Mouse (Mus musculus) erythroblast, embryonic 14.5 days (primary cell): ENCODE results near the gene Adamtsl3. TPM values are rescaled to one million over a fixed set of nuclear protein-coding genes. Genes with fewer than 3 reads are reported as not detected.
A peak's percentile ranks its signal among the peaks of the same experiment; 100 is the strongest.

Experiments used
- H3K27me3 ChIP-seq: 2 replicates; pipeline ENCODE4 v1.6.1; 2012; ENCODE audit warnings: inconsistent platforms; ENCODE audit not compliant: control insufficient read depth
- H3K36me3 ChIP-seq: 2 replicates; pipeline ENCODE4 v1.6.1; 2012; ENCODE audit warnings: mild to moderate bottlenecking, inconsistent platforms; ENCODE audit not compliant: control insufficient read depth
- H3K4me1 ChIP-seq: 2 replicates; pipeline ENCODE4 v1.6.1; 2012; ENCODE audit warnings: inconsistent platforms; ENCODE audit not compliant: control insufficient read depth
- H3K4me3 ChIP-seq: replicated peaks from 2 replicates; pipeline ENCODE3; 2012; ENCODE audit warnings: moderate library complexity, mild to moderate bottlenecking, inconsistent platforms
- H3K9me3 ChIP-seq: 2 replicates; pipeline ENCODE4 v1.6.1; 2012; ENCODE audit warnings: low read length, inconsistent platforms, mixed read lengths; ENCODE audit not compliant: control insufficient read depth
- GATA1 ChIP-seq: IDR thresholded peaks from 2 replicates; pipeline ENCODE4 v1.6.1; 2012; ENCODE audit warnings: low read length, inconsistent platforms, mixed read lengths
- TAL1 ChIP-seq: IDR thresholded peaks from 3 replicates; pipeline ENCODE4 v1.6.1; 2012; ENCODE audit warnings: low read length, inconsistent platforms, mixed read lengths
- polyA plus RNA-seq: library from polyadenylated mRNA; stranded (reverse); fragments of >175 nt; gene quantifications from 2 replicates; pipeline ENCODE4 v1.2.3, GENCODE M21; 2012

Adamtsl3 gene
- polyA plus RNA-seq, 1 experiment = not detected

DNA sequence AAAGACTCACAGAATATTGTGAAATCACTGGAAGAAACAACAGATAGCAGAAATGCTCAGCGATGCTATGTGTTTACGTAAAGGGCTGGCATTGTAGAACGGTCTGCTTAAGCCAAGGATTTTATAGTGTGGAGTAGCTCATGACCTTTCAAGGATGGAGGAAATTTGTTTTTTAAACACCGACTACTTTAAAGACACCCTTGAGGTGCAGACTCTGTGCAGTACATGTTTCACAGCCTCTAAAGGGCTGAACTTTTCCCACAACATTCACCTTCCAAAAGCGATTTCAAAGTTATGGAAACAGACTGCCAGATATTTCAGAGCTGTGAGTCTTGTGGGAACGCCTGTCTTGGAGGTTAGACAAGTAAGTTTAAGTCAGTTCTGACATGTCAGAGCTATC is 255.4 kb downstream of the Adamtsl3 start:
- no peaks in the 10 kb centered on the region for H3K27me3 ChIP-seq
- no peaks in the 10 kb centered on the region for H3K9me3 ChIP-seq
- no peak for TF ChIP-seq GATA1
- TF ChIP-seq TAL1 = no peak
- no peak overlapping the region for H3K4me3 ChIP-seq
- no peaks in the 10 kb centered on the region for H3K4me1 ChIP-seq
- H3K36me3 ChIP-seq = no peaks in the 10 kb centered on the region

GRCm38 (mm10) chr7:82602008-82602407 is 266.5 kb downstream of the Adamtsl3 start:
- Histone ChIP-seq H3K27me3 (no peaks in the 10 kb centered on the region), H3K4me3 (no peak overlapping the region), H3K4me1 (no peaks in the 10 kb centered on the region), H3K9me3 (no peaks in the 10 kb centered on the region), H3K36me3 (no peaks in the 10 kb centered on the region)
- TF ChIP-seq GATA1 = no peak
- TF ChIP-seq TAL1 = no peak

GRCm38 (mm10) chr7:82605425-82605824 is 269.9 kb downstream of the Adamtsl3 start:
- Histone ChIP-seq H3K4me3 (no peak overlapping the region), H3K27me3 (no peaks in the 10 kb centered on the region), H3K4me1 (no peaks in the 10 kb centered on the region), H3K9me3 (no peaks in the 10 kb centered on the region), H3K36me3 (no peaks in the 10 kb centered on the region)
- TF ChIP-seq GATA1 = no peak
- TF ChIP-seq TAL1 = no peak

- TF ChIP-seq TAL1 (no peak), GATA1 (no peak)
- no peaks in the 10 kb centered on the region for H3K4me1 ChIP-seq
- H3K27me3 ChIP-seq = no peaks in the 10 kb centered on the region
- no peaks in the 10 kb centered on the region for H3K9me3 ChIP-seq
- no peak overlapping the region for H3K4me3 ChIP-seq
- H3K36me3 ChIP-seq = no peaks in the 10 kb centered on the region
Observed at GRCm38 (mm10) chr7:82609629-82610028, 274.1 kb downstream of the Adamtsl3 start.

- no peaks in the 10 kb centered on the region for H3K9me3 ChIP-seq
- TF ChIP-seq TAL1 = no peak
- H3K4me1 ChIP-seq = no peaks in the 10 kb centered on the region
- H3K36me3 ChIP-seq = no peaks in the 10 kb centered on the region
- H3K27me3 ChIP-seq = no peaks in the 10 kb centered on the region
- H3K4me3 ChIP-seq = no peak overlapping the region
Observed at GRCm38 (mm10) chr7:82625342-82625741, 289.8 kb downstream of the Adamtsl3 start.

DNA sequence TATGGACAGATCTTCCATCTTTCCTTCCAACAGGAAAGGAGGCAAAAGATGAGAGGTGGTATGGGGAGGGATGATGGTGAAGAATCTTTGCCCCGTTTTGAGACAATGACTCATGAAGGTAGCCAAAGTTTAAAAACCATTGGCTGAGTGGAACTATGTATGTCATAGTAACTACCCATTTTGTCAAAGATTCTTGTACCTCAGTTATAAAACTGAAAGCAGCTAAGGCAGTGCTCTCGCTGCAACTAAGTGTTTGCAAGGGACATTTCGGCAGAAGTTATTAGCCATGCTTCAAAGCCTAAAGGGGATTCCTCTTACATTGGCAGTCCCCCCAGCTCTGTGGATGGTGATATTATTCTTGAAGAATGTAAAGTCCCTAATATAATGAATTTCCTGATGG is 311.7 kb downstream of the Adamtsl3 start:
- TF ChIP-seq GATA1 (no peak), TAL1 (no peak)
- no peaks in the 10 kb centered on the region for H3K27me3 ChIP-seq
- H3K9me3 ChIP-seq = no peaks in the 10 kb centered on the region
- H3K36me3 ChIP-seq = peaks cover 5% of the 10 kb centered on the region
- peaks cover 22% of the 10 kb centered on the region for H3K4me1 ChIP-seq
- H3K4me3 ChIP-seq = no peak overlapping the region

DNA sequence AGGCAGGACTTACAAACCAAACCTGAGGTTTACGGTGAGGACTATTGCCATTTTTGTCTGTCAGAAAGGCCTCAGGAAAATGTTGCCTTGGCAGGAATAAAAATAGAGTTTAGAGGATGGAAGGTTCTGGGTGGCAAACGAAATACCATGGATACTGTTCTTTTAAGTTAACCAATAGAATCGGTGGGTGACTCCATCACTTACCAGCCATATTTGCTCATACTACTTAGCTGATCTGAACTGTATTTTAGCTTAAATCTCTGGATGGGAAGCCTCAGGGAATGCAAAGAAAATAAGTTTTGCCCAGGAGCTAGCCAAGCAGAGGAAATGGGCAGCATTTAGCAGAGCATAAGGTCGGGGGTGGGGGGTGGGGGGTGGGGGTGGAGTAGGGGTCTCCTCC is 312.4 kb downstream of the Adamtsl3 start:
- peaks cover 7% of the 10 kb centered on the region for H3K36me3 ChIP-seq
- no peaks in the 10 kb centered on the region for H3K9me3 ChIP-seq
- peak overlapping the region; percentile 76 for H3K4me3 ChIP-seq
- TF ChIP-seq TAL1 (no peak), GATA1 (no peak)
- peaks cover 22% of the 10 kb centered on the region for H3K4me1 ChIP-seq
- H3K27me3 ChIP-seq = no peaks in the 10 kb centered on the region

DNA sequence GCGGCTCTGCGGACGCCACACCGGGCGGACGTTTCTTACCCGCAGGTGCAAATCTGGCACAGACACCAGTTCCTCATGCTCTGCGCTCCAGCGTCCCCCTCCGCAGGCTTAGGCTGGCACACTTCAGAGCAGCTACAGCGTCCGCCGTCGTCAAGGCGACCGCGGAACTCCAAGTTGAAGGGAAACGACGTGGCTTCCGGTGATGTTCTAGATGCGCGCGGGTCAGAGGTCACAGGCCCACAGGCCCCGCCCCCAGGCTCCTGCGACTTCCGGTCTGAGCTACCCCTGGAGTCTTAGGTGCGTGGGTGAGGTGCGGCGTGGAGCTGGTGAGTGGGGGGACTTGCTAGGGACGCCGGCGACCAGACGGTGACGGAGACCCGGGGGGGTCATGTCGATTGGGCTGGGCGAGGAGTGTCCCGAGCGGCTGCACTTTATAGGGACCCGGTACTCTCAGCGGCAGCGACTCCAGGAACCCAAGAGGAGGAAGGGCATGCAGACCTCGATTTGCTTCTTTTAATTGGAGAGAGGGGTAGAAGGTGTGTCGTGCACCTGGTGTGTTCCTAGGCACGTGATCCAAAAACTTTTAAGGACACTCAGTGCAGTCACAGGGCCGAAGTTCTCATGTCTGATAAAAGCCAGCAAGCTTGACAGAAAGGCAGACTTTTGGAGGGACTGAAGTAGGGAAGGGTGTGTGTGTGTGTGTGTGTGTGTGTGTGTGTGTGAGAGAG is 313.0 kb downstream of the Adamtsl3 start, which contains the start of the genes Saxo2 and Efl1:
Saxo2 (minus strand) TSS at position 176 of the 728 bp plus-strand sequence.
Efl1 (plus strand) TSS at position 262 of the 728 bp plus-strand sequence.
- H3K4me3 ChIP-seq = peak within 1 kb of the TSS; percentile 76
- TF ChIP-seq GATA1 (no peak), TAL1 (no peak)
- H3K36me3 ChIP-seq = peaks cover 7% of the 10 kb centered on the region
- H3K4me1 ChIP-seq = peaks cover 22% of the 10 kb centered on the region
- no peaks in the 10 kb centered on the region for H3K27me3 ChIP-seq
- no peaks in the 10 kb centered on the region for H3K9me3 ChIP-seq

GRCm38 (mm10) chr7:82649081-82649445 is 313.6 kb downstream of the Adamtsl3 start:
- Histone ChIP-seq H3K4me3 (peak overlapping the region; percentile 76), H3K27me3 (no peaks in the 10 kb centered on the region), H3K9me3 (no peaks in the 10 kb centered on the region), H3K36me3 (peaks cover 7% of the 10 kb centered on the region), H3K4me1 (peaks cover 22% of the 10 kb centered on the region)
- TF ChIP-seq GATA1 (no peak), TAL1 (no peak)

Other genes with a start within 250 kb of the Adamtsl3 start
- gene Sh3gl3, start 161.9 kb upstream of the Adamtsl3 start, polyA plus RNA-seq = not detected in 2 replicates